Mouse (Mus musculus) macrophage (primary cell): ENCODE data around the gene Rpl36a-ps1. TPM values are rescaled to one million over a fixed set of nuclear protein-coding genes. Genes with fewer than 3 reads are reported as not detected.

Experiments
- H3K27ac ChIP-seq: fragments of 350-480 bp; formaldehyde crosslinking; 2 replicates; pipeline ENCODE4 v1.9.0; 2021
- H3K36me3 ChIP-seq: fragments of 350-480 bp; formaldehyde crosslinking; 2 replicates; pipeline ENCODE4 v1.9.0; 2021; ENCODE audit errors: inconsistent target
- H3K4me3 ChIP-seq: fragments of 350-480 bp; formaldehyde crosslinking; 2 replicates; pipeline ENCODE4 v1.9.0; 2021; ENCODE audit errors: inconsistent target
- H3K79me2 ChIP-seq: fragments of 350-480 bp; formaldehyde crosslinking; 2 replicates; pipeline ENCODE4 v1.9.0; 2021; ENCODE audit errors: inconsistent target
- WGBS: methylation state at CpG from one replicate; pipeline ENCODE4 v1.1.7; 2026; ENCODE audit warnings: inconsistent platforms; ENCODE audit not compliant: missing documents; 5-methylcytosine and 5-hydroxymethylcytosine counted together
- polyA plus RNA-seq: library from polyadenylated mRNA; stranded (reverse); fragments of 250-400 nt; gene quantifications from 3 replicates; pipeline ENCODE4 v1.2.4, GENCODE M21; 2018; ENCODE audit warnings: inconsistent platforms

Rpl36a-ps1 gene
- polyA plus RNA-seq, 1 experiment from 2014 or later = 1.4 TPM

DNA sequence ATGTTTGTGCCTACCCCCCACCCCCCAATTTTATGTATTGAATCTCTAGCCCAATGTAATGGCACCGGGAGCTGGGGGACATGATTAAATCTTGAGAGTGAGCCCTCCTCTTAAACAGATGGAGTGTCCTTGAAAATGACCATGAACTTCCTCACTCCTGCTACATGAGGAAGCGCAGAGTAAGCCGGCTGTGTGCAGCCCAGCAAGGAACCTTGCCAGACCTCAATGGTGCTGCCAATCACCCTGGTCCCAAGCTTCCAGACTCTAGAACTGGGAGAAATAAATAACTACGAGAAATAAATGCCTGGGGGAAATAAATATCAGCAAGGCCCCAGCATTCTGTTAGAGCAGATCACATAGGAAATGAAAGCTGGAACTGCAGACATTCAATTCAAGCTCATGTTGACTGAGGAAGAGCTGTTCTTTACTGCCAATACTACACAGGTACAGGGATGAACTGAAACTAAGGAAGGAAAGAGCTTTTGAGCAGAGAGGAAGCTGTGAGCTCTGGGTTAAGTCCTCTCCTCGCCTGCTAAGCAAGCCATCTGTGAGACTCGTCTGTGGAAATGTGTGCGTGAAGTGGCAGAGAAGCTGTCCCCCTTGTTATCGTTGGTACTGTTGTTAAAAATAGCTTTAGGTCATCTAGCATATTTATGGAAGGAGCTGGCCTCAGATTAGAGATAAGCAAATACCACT, 16.3 kb upstream of the Rpl36a-ps1 start:
- 11% methylated on average over 8 of the region's 8 CpGs for WGBS
- no peak overlapping the region for H3K4me3 ChIP-seq
- H3K36me3 ChIP-seq = no peaks in the 10 kb centered on the region
- no peak overlapping the region for H3K27ac ChIP-seq
- H3K79me2 ChIP-seq = no peaks in the 10 kb centered on the region

GRCm38 (mm10) chr14:98992482-98992881, 1.6 kb downstream of the Rpl36a-ps1 start:
- no peaks in the 10 kb centered on the region for H3K79me2 ChIP-seq
- H3K4me3 ChIP-seq = no peak overlapping the region
- 90% methylated on average over 2 of the region's 2 CpGs for WGBS

DNA sequence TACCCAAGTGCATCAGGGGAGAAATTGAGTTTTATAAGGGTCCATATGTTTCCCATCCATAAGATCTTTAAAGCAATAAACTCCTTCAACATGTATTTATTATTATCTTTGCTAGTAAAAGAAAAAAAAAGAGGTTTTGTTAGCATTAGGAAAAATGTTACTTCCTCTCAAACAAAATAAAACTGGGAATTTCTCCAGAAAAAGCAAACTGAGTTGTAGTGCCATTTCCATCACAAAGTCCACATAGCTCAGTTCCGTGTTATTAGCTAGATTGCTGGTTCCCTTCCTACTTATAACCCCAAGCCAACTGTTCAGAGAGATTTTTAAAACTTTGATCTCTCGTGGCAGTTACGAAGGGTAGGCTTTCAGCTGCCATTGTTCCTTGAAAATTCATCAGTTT, 3.5 kb downstream of the Rpl36a-ps1 start:
- Histone ChIP-seq H3K4me3 (no peak overlapping the region), H3K36me3 (no peaks in the 10 kb centered on the region), H3K27ac (no peak overlapping the region), H3K79me2 (no peaks in the 10 kb centered on the region)
- 95% methylated on average over 3 of the region's 3 CpGs for WGBS

More at GRCm38 (mm10) chr14:98992482-98992881, 1.6 kb downstream of the Rpl36a-ps1 start:
- Histone ChIP-seq H3K36me3 (no peaks in the 10 kb centered on the region), H3K27ac (no peak overlapping the region)

DNA sequence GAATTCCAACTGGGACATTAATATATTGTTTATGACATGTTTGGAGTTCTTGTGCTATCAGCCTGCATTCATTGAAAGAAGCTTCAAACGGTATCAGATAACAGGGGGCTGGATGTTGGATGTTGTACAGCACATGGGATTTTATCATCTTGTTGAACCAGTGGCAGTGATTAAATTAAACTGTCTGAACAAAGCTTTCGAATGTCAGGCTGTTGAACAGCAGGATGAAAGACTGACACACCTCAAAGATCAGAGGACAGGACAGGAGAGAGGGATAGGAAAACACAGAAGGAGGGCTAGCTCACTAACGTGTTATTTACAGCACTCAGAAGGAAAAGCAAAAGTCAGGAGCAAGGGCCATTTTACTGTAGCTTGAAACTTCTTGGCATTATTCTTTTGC, 4.3 kb downstream of the Rpl36a-ps1 start:
- H3K36me3 ChIP-seq = no peaks in the 10 kb centered on the region
- no peak overlapping the region for H3K27ac ChIP-seq
- H3K4me3 ChIP-seq = no peak overlapping the region
- 90% methylated on average over 3 of the region's 3 CpGs for WGBS
- H3K79me2 ChIP-seq = no peaks in the 10 kb centered on the region

GRCm38 (mm10) chr14:98971921-98972320, 22.2 kb downstream of the Rpl36a-ps1 start:
- WGBS = 79% methylated on average over 4 of the region's 4 CpGs
- no peaks in the 10 kb centered on the region for H3K79me2 ChIP-seq
- no peak overlapping the region for H3K27ac ChIP-seq
- no peaks in the 10 kb centered on the region for H3K36me3 ChIP-seq
- H3K4me3 ChIP-seq = no peak overlapping the region

DNA sequence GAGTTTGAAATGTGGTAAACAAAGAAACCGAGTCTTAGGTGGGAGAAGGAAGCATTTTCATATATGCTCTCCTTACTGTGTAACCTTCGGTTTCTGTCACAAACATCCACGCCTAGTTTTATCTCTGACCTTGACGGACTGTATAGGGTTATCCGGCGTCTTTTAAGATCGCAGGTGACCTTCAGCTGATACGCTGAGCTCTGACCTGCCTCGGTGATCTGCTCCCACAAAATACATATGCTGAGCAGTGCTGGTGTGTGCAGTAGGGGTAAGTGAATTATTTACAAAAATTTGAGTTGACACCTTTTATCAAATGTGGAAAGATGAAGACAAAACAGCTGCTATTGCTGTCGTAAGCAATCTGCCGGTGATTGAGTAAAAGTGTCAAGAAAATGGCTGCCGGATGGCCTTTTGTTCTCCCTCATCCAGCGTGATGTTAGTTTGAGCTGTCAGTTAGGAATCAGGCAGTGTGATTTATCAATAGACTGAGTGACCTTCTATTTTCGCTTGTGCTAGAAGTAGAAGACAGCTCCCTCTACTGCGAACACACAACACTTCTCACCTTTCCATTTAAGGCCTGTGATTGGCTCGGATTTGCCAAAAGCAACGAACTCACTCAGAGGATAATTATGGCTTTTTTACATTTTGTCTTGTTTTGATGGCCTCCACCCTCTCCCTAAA, 35.0 kb downstream of the Rpl36a-ps1 start:
- Histone ChIP-seq H3K27ac (no peak overlapping the region), H3K79me2 (no peaks in the 10 kb centered on the region), H3K4me3 (no peak overlapping the region), H3K36me3 (no peaks in the 10 kb centered on the region)
- WGBS = 92% methylated on average over 17 of the region's 17 CpGs

GRCm38 (mm10) chr14:98956788-98957187, 37.3 kb downstream of the Rpl36a-ps1 start:
- 66% methylated on average over 9 of the region's 9 CpGs for WGBS
- H3K36me3 ChIP-seq = no peaks in the 10 kb centered on the region
- H3K4me3 ChIP-seq = no peak overlapping the region
- no peak overlapping the region for H3K27ac ChIP-seq
- no peaks in the 10 kb centered on the region for H3K79me2 ChIP-seq

- H3K79me2 ChIP-seq = no peaks in the 10 kb centered on the region
- 89% methylated on average over 6 of the region's 7 CpGs for WGBS
- H3K36me3 ChIP-seq = no peaks in the 10 kb centered on the region
- H3K4me3 ChIP-seq = no peak overlapping the region
- H3K27ac ChIP-seq = no peak overlapping the region
These were observed 41.7 kb downstream of the Rpl36a-ps1 start for GRCm38 (mm10) chr14:98952441-98952840.

GRCm38 (mm10) chr14:98951626-98952290, 42.4 kb downstream of the Rpl36a-ps1 start:
- Histone ChIP-seq H3K79me2 (no peaks in the 10 kb centered on the region), H3K36me3 (no peaks in the 10 kb centered on the region), H3K4me3 (no peak overlapping the region), H3K27ac (no peak overlapping the region)
- 85% methylated on average over 4 of the region's 4 CpGs for WGBS

Other genes with a start within 250 kb of the Rpl36a-ps1 start
- gene Mzt1, start 51.8 kb upstream of the Rpl36a-ps1 start, polyA plus RNA-seq = 23.1 to 32.3 TPM (median 29.1 TPM) in 3 replicates
- 1.3 to 2.8 TPM (median 2.3 TPM) in 3 replicates for gene Bora, start 51.9 kb upstream of the Rpl36a-ps1 start, polyA plus RNA-seq
- 9.5 to 15.5 TPM (median 9.6 TPM) in 3 replicates for gene Pibf1, start 105.1 kb upstream of the Rpl36a-ps1 start, polyA plus RNA-seq
- 3.8 to 15.9 TPM (median 10.6 TPM) in 3 replicates for gene Dis3, start 105.5 kb upstream of the Rpl36a-ps1 start, polyA plus RNA-seq